Mouse (Mus musculus) lung, postnatal 25 days (tissue): ENCODE results near the gene Sos1.

ENCODE experiments used
- DNase-seq: peaks from one replicate; pipeline ENCODE4 v3.0.0; 2022; ENCODE audit warnings: low spot score

Sos1 gene

GRCm38 (mm10) chr17:80493891-80494290 is 13.6 kb upstream of the Sos1 start:
- DNase-seq, result no peak

- no peak for DNase-seq
Measured at GRCm38 (mm10) chr17:80492811-80493210, 12.6 kb upstream of the Sos1 start.

GRCm38 (mm10) chr17:80492274-80492673 is 12.0 kb upstream of the Sos1 start:
- no peak for DNase-seq

- no peak for DNase-seq
Measured at GRCm38 (mm10) chr17:80490166-80490565, 9.9 kb upstream of the Sos1 start.

GRCm38 (mm10) chr17:80488918-80489317 is 8.7 kb upstream of the Sos1 start:
- DNase-seq, result no peak

GRCm38 (mm10) chr17:80485160-80485559 is 4.9 kb upstream of the Sos1 start:
- DNase-seq, result no peak

DNA sequence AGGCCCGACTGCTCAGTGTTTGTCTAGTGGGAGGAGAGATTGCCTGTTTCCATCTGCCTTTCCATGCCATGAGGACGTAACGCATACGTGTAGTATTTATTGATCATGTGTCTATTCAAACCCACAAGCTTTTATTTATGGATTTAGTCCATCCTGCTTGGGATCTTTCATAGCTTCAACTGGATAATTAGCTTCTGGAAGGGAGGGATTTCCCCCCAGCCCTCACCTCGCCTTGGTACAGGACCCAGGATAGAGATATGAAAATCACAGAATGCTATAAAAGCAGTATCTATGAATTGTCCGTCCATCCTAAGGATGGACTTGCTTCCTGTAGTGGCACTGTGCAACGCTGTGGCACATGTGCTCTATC is 587 bp upstream of the Sos1 start:
- no peak for DNase-seq

DNA sequence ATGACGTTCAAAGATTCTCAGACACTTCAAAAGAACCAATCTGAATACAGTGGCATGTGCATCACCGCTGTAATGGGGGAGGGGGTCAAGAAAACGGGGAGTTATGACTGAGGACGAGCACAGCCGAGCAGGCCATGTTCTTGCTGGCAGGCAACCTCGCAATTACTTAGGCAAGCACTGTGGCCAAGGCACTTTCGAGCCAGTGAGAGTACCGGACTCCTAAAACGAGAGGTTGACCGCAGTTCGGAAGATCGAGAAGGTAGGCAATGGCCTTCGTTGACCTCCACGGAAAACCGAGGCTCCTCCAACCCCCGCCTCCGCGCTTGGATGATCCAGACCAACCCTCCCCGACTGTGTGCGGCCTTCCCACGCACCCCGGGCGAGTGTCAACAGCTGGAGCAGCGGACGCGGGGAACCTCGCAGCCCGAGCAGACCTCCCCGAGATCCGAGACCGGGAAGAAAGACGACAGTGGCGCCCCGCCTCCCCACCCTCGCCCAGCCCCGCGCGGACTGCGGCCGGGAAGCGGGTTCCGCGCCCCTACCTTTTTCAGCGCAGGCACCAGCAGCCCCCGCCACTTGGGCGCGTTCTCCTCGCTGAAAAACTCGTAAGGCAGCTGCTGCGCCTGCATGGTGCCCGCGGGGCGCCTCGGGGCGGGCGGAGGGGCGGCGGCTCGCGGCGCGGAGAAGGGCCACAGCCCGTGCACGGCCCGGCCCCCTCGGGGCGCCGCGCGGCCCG is 790 bp downstream of the Sos1 start:
- DNase-seq, result peak; percentile 29

DNA sequence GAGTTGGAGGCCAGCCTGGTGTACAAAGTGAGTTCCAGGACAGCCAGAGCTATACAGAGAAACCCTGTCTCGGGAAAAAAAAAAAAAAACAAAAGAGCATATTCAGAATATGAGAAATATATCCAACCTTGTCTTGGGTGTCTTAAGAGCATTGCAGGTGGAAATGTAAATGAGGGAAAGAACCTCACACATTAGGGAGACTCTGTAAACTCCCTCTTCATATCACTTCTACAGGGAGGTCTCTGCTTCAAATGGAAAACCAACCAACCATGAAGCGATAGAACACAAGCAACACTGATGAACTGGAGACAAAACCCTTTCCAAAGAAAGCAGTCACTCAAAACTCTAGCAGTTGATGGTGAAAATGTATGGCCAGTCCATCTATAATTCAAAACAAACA is 2.6 kb downstream of the Sos1 start:
- DNase-seq, result no peak

DNA sequence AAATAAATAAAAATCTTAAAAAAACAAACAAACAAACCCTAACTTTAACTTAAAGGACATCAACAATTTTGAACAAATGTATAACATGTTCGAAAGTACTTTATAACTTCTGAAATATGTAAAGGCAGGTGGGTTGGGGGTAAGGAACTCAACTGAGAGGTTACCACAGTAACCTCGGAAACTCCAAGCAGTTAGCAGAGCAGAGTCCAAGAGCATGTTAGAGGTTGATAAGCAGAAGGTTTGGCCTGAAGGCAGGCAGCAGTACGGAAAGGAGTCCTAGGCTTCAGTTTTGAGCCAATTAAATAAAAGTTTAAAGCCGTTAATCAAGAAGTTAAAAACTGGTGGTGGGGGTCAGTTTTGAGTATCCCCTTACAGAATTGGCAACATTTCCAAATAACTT is 3.8 kb downstream of the Sos1 start:
- no peak for DNase-seq

- no peak for DNase-seq
Measured at GRCm38 (mm10) chr17:80471056-80471802, 9.0 kb downstream of the Sos1 start.

- DNase-seq, result peak; percentile 55
Measured at GRCm38 (mm10) chr17:80468417-80468894, 11.8 kb downstream of the Sos1 start.

- no peak for DNase-seq
Measured at GRCm38 (mm10) chr17:80460258-80460657, 20.0 kb downstream of the Sos1 start.

DNA sequence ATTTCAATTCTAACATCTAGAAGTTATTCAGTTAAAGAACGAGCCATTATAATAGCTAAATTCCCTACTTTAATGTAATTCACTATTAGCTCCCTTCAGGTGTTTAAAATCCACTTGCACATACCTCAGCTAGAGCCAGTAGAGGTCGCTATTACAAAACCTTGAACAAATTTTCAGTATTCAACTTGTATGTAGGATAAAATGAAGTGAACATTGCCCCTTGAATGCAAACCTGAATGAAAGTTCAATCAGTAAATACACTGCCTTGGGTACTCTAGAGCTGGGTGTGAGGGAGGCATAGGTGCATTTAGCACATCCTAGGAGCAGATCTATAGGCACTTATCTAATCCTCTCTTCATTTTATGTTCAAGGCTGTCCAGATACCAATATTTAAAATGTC is 24.6 kb downstream of the Sos1 start:
- peak; percentile 60 for DNase-seq

GRCm38 (mm10) chr17:80450426-80451030 is 29.7 kb downstream of the Sos1 start:
- DNase-seq, result no peak

DNA sequence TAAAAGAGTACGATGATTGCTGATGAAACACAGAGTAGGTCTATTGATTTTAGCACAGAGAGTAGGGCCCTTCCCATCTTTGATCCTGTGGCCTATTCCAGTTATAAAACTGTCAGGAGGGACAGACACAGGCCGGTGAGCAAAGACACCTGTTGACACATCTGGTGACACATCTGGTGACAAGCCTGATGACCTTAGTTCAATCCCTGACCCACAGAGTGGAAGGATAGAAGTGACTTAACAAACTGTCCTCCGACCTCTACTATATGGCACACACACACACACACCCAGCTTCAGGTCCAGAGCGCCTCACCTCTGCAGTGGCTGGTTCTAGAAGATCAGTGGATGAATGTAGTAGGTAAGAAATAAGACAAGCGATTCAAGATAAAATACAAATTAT is 33.8 kb downstream of the Sos1 start:
- no peak for DNase-seq

DNA sequence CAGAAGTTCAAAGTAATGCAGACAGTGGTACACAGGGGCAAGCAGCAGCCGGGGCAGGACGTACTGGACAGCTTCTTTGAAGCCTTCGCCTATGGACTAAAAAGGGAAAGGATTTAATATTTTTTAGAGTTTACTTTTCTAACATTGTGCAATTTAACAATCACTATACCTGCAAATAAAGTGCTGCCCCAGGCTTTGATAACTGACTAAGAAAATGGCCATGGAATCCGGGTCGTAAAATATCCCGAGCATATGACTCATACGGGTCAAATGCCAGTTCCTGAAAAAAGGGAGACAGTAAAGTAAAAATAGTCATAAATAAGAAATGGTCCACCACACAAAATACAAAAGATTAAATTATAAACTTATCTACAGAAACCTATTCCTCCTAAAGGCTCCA is 34.8 kb downstream of the Sos1 start:
- no peak for DNase-seq

DNA sequence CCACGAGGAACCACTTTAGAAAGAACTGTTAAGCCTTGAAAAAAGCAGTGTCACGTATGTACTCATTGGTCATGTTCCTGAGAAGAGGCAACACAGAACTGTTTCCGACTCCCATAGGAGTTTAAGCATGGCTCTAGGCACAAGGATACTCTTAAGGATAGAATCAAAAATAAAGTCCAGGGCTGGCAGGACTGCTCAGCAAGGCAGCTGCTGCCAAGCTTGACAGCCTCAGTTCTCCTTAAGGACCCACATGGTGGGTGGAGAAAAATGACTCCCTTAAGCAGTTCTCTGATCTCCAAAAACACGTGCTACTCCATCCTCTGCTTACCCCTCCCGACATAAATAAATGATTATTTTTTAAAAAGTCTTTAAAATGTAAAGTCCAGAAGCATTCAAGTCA is 44.6 kb downstream of the Sos1 start:
- DNase-seq, result no peak

DNA sequence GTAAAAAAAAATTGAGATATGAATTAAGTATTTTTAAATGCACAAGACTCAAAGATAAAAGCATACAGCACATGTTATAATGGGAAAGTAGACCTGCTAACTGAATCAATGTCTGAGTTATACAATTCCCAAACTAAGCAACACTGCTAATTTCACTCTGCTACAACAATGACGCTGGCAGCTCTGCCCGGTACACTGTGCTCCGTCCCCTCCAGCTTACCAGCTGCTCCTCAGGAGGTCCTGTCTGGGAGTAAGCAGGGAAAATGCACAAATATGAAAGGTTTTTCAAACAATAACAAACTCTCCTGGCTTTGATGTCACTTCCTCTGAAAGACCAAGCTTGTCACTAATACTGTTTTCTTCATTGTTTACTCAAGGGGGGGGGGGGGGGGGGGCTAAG is 45.8 kb downstream of the Sos1 start:
- DNase-seq, result no peak

GRCm38 (mm10) chr17:80431997-80432396 is 48.3 kb downstream of the Sos1 start:
- DNase-seq, result no peak

- no peak for DNase-seq
Measured at GRCm38 (mm10) chr17:80427966-80428365, 52.3 kb downstream of the Sos1 start.

- DNase-seq, result no peak
Measured at GRCm38 (mm10) chr17:80426901-80427300, 53.4 kb downstream of the Sos1 start.

DNA sequence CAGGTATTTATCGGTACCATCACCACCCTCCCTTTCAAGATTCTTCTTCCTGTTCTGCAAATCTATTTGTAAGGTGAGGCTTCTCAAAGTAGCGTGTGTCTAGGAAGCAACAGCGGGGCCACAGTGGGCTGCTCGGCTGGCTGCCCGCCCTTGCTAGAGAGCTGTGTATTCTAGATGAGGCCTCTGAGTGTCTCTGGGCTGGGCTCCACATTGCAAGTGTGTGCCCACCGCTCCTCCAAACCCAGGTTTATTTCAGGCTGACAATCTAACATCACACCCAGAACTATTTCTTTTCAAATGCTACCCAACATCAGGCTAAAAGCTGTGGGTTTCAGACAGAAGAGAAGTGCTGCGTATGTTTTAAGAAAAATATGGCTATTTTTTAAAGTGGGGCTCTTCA is 54.1 kb downstream of the Sos1 start:
- no peak for DNase-seq
